Mouse (Mus musculus) midbrain, embryonic 14.5 days (tissue): Measurements from ENCODE around the gene Gm49405. TPM values are rescaled to one million over a fixed set of nuclear protein-coding genes. Genes with fewer than 3 reads are reported as not detected.

Experiments
- ATAC-seq: fragments of 200-750 bp; cut with Nextera tagmentation; 2 replicates; pipeline ENCODE4 v1.8.0; 2017; ENCODE audit warnings: moderate number of reproducible peaks, moderate library complexity; ENCODE audit not compliant: low FRiP score, low TSS enrichment
- DNase-seq: peaks from one replicate; pipeline ENCODE4 v3.0.0-alpha.2; 2015
- H3K27ac ChIP-seq: fragments of 300-500 bp; sonication (generic); replicated peaks from 2 replicates; pipeline ENCODE4 v1.5.1; 2014; ENCODE audit warnings: mild to moderate bottlenecking, low read depth, low read length, moderate library complexity
- H3K27me3 ChIP-seq: fragments of 300-500 bp; sonication (generic); 2 replicates; pipeline ENCODE4 v1.6.1; 2014; ENCODE audit warnings: low read length, control low read depth, mixed read lengths; ENCODE audit not compliant: control insufficient read depth, insufficient read depth
- H3K36me3 ChIP-seq: fragments of 300-500 bp; sonication (generic); 2 replicates; pipeline ENCODE4 v1.6.1; 2014; ENCODE audit warnings: low read length, control low read depth; ENCODE audit not compliant: control insufficient read depth, insufficient read depth
- H3K4me1 ChIP-seq: fragments of 300-500 bp; sonication (generic); 2 replicates; pipeline ENCODE4 v1.6.1; 2014; ENCODE audit warnings: mild to moderate bottlenecking, antibody characterized with exemption, low read length, control low read depth; ENCODE audit not compliant: control insufficient read depth, insufficient read depth
- H3K4me2 ChIP-seq: fragments of 300-500 bp; sonication (generic); 2 replicates; pipeline ENCODE4 v1.6.1; 2014; ENCODE audit warnings: mild to moderate bottlenecking, low read length, moderate library complexity
- H3K4me3 ChIP-seq: fragments of 300-500 bp; sonication (generic); replicated peaks from 2 replicates; pipeline ENCODE4 v1.5.1; 2014; ENCODE audit warnings: low read depth, low read length
- H3K9ac ChIP-seq: fragments of 300-500 bp; sonication (generic); replicated peaks from 2 replicates; pipeline ENCODE4 v1.6.1; 2014; ENCODE audit warnings: mild to moderate bottlenecking, low read length, moderate library complexity
- H3K9me3 ChIP-seq: fragments of 300-500 bp; sonication (generic); 2 replicates; pipeline ENCODE4 v1.6.1; 2016; ENCODE audit warnings: low read length, control low read depth, mixed read lengths; ENCODE audit not compliant: control insufficient read depth
- WGBS: fragments of 180-500 bp; shearing (Covaris S2); extraction: QIAGEN DNeasy Blood & Tissue Kit; methylation state at CpG from one replicate; pipeline ENCODE4 v1.1.7; 2014; 5-methylcytosine and 5-hydroxymethylcytosine counted together
- polyA plus RNA-seq: library from polyadenylated mRNA; unstranded; fragments of >200 nt; fragmentation: Nextera tagmentation; extraction: Ambion mirVana; gene quantifications from 2 replicates; pipeline ENCODE4 v1.2.1, GENCODE M21; 2014

Gene Gm49405
- polyA plus RNA-seq, 1 experiment from 2014 or later: 3.3 TPM

- H3K9ac ChIP-seq: peak overlapping the region; percentile 68; the same call in 1 of the 2 replicates
- WGBS: 89% methylated on average over 5 of the region's 5 CpGs
- DNase-seq (no peak), ATAC-seq (no peak)
- peaks cover 17% of the 10 kb centered on the region for H3K36me3 ChIP-seq
- H3K4me3 ChIP-seq: no peak overlapping the region
- peaks cover 16% of the 10 kb centered on the region for H3K4me1 ChIP-seq
- H3K27me3 ChIP-seq: no peaks in the 10 kb centered on the region
- peak overlapping the region; percentile 89 for H3K4me2 ChIP-seq
- H3K27ac ChIP-seq: no peak overlapping the region; the same call in 1 of the 2 replicates
- H3K9me3 ChIP-seq: no peaks in the 10 kb centered on the region
Measured at GRCm38 (mm10) chr19:4001752-4002151, 1.3 kb downstream of the Gm49405 start.

- WGBS: 86% methylated on average over 1 of the region's 1 CpGs
- H3K9ac ChIP-seq: no peak within 1 kb of the TSS
- no peak within 1 kb of the TSS for H3K27ac ChIP-seq
- DNase-seq (no peak), ATAC-seq (no peak)
- H3K4me3 ChIP-seq: no peak within 1 kb of the TSS
- no peaks in the 10 kb centered on the region for H3K27me3 ChIP-seq
- H3K36me3 ChIP-seq: peaks cover 31% of the 10 kb centered on the region
- no peaks in the 10 kb centered on the region for H3K9me3 ChIP-seq
- no peak within 1 kb of the TSS for H3K4me2 ChIP-seq
- peaks cover 16% of the 10 kb centered on the region for H3K4me1 ChIP-seq
Measured at GRCm38 (mm10) chr19:4003112-4003511, 2.7 kb downstream of the Gm49405 start, which contains the start of gene Doc2g. TSS of gene Doc2g (plus strand) at chr19:4003313.

GRCm38 (mm10) chr19:4003641-4004040 lies 3.2 kb downstream of the Gm49405 start:
- H3K4me2 ChIP-seq: no peak overlapping the region
- no peaks in the 10 kb centered on the region for H3K27me3 ChIP-seq
- no peak overlapping the region for H3K4me3 ChIP-seq
- DNase-seq (no peak), ATAC-seq (no peak)
- 82% methylated on average over 12 of the region's 12 CpGs for WGBS
- H3K9ac ChIP-seq: no peak overlapping the region
- H3K36me3 ChIP-seq: peaks cover 36% of the 10 kb centered on the region
- peaks cover 16% of the 10 kb centered on the region for H3K4me1 ChIP-seq
- H3K9me3 ChIP-seq: no peaks in the 10 kb centered on the region
- no peak overlapping the region for H3K27ac ChIP-seq

- H3K36me3 ChIP-seq: peaks cover 43% of the 10 kb centered on the region
- WGBS: 87% methylated on average over 15 of the region's 15 CpGs
- no peak overlapping the region for H3K4me3 ChIP-seq
- no peak overlapping the region for H3K4me2 ChIP-seq
- ATAC-seq: no peak
- H3K9me3 ChIP-seq: no peaks in the 10 kb centered on the region
- peaks cover 16% of the 10 kb centered on the region for H3K4me1 ChIP-seq
- no peaks in the 10 kb centered on the region for H3K27me3 ChIP-seq
- no peak overlapping the region for H3K9ac ChIP-seq
- H3K27ac ChIP-seq: no peak overlapping the region
- DNase-seq: no peak
Measured at GRCm38 (mm10) chr19:4004331-4004730, 3.9 kb downstream of the Gm49405 start.

- Histone ChIP-seq H3K27ac (no peak overlapping the region), H3K4me3 (no peak overlapping the region), H3K9ac (no peak overlapping the region), H3K27me3 (no peaks in the 10 kb centered on the region), H3K4me2 (no peak overlapping the region), H3K4me1 (peaks cover 13% of the 10 kb centered on the region), H3K36me3 (peaks cover 50% of the 10 kb centered on the region), H3K9me3 (no peaks in the 10 kb centered on the region)
- WGBS: 90% methylated on average over 9 of the region's 9 CpGs
- DNase-seq: no peak
- no peak for ATAC-seq
Measured at GRCm38 (mm10) chr19:4005091-4005490, 4.7 kb downstream of the Gm49405 start.

GRCm38 (mm10) chr19:4005971-4006370 lies 5.5 kb downstream of the Gm49405 start:
- H3K9ac ChIP-seq: no peak overlapping the region
- ATAC-seq (no peak), DNase-seq (no peak)
- 95% methylated on average over 8 of the region's 8 CpGs for WGBS
- no peak overlapping the region for H3K4me3 ChIP-seq
- H3K4me1 ChIP-seq: peaks cover 10% of the 10 kb centered on the region
- peaks cover 57% of the 10 kb centered on the region for H3K36me3 ChIP-seq
- H3K27me3 ChIP-seq: no peaks in the 10 kb centered on the region
- H3K27ac ChIP-seq: no peak overlapping the region
- no peak overlapping the region for H3K4me2 ChIP-seq
- no peaks in the 10 kb centered on the region for H3K9me3 ChIP-seq

GRCm38 (mm10) chr19:4011086-4011485 lies 10.7 kb downstream of the Gm49405 start:
- H3K9me3 ChIP-seq: no peaks in the 10 kb centered on the region
- peak overlapping the region; percentile 75; the same call in 1 of the 2 replicates for H3K4me2 ChIP-seq
- WGBS: 93% methylated on average over 5 of the region's 5 CpGs
- H3K9ac ChIP-seq: no peak overlapping the region
- H3K27ac ChIP-seq: no peak overlapping the region
- no peak overlapping the region for H3K4me3 ChIP-seq
- H3K27me3 ChIP-seq: no peaks in the 10 kb centered on the region
- H3K4me1 ChIP-seq: peaks cover 9% of the 10 kb centered on the region
- DNase-seq (no peak), ATAC-seq (no peak)
- peaks cover 49% of the 10 kb centered on the region for H3K36me3 ChIP-seq

- Histone ChIP-seq H3K4me3 (peak within 1 kb of the TSS; percentile 82), H3K36me3 (peaks cover 34% of the 10 kb centered on the region), H3K27me3 (no peaks in the 10 kb centered on the region), H3K9me3 (no peaks in the 10 kb centered on the region), H3K4me2 (peak within 1 kb of the TSS; percentile 75), H3K4me1 (peaks cover 9% of the 10 kb centered on the region), H3K9ac (peak within 1 kb of the TSS; percentile 74), H3K27ac (peak within 1 kb of the TSS; percentile 73)
- ATAC-seq: peak; percentile 99
- WGBS: under 1% methylated on average over 45 of the region's 45 CpGs
- DNase-seq: peak; percentile 99
Measured at GRCm38 (mm10) chr19:4012432-4013022, 12.1 kb downstream of the Gm49405 start, which contains the start of gene Ndufv1. TSS of gene Ndufv1 (minus strand) at chr19:4012806.

GRCm38 (mm10) chr19:4013066-4013465 lies 12.6 kb downstream of the Gm49405 start:
- no peak for DNase-seq
- 26% methylated on average over 9 of the region's 9 CpGs for WGBS
- peak; percentile 34; the same call in 1 of the 2 replicates for ATAC-seq
- H3K27ac ChIP-seq: no peak overlapping the region
- peak overlapping the region; percentile 82 for H3K4me3 ChIP-seq
- H3K36me3 ChIP-seq: peaks cover 29% of the 10 kb centered on the region
- peak overlapping the region; percentile 43 for H3K4me2 ChIP-seq
- H3K9ac ChIP-seq: no peak overlapping the region
- H3K9me3 ChIP-seq: no peaks in the 10 kb centered on the region
- H3K4me1 ChIP-seq: peaks cover 9% of the 10 kb centered on the region
- H3K27me3 ChIP-seq: no peaks in the 10 kb centered on the region
